Mouse (Mus musculus): ENCODE results near the gene C1qa.

C1qa gene

GRCm38 (mm10) chr4:136863517-136863916 lies 35.1 kb downstream of the C1qa start:
- DNase-seq (ENCODE audit: low read depth, low spot score) = no peak

- no peak for DNase-seq (ENCODE audit: low read depth, low spot score)
Observed at GRCm38 (mm10) chr4:136862411-136862810, 36.2 kb downstream of the C1qa start.

GRCm38 (mm10) chr4:136861806-136862205 lies 36.8 kb downstream of the C1qa start:
- no peak for DNase-seq (ENCODE audit: low read depth, low spot score)

GRCm38 (mm10) chr4:136860022-136860421 lies 38.6 kb downstream of the C1qa start:
- no peak for DNase-seq (ENCODE audit: low read depth, low spot score)

- DNase-seq (ENCODE audit: low read depth, low spot score) = no peak
Observed at GRCm38 (mm10) chr4:136855081-136855480, 43.5 kb downstream of the C1qa start.

- DNase-seq (ENCODE audit: low read depth, low spot score) = no peak
Observed at GRCm38 (mm10) chr4:136852989-136853388, 45.6 kb downstream of the C1qa start.

GRCm38 (mm10) chr4:136852119-136852518 lies 46.5 kb downstream of the C1qa start:
- no peak for DNase-seq (ENCODE audit: low read depth, low spot score)

- no peak for DNase-seq (ENCODE audit: low read depth, low spot score)
Observed at GRCm38 (mm10) chr4:136848565-136848964, 50.0 kb downstream of the C1qa start.

GRCm38 (mm10) chr4:136847166-136847565 lies 51.4 kb downstream of the C1qa start:
- DNase-seq (ENCODE audit: low read depth, low spot score) = no peak
